Mouse (Mus musculus) brain, embryonic 18.5 days (tissue): ENCODE results near the gene Nlgn1.
"Not testable (repeated sequence)": the region's sequence is repeated elsewhere in the genome, so short reads cannot be mapped to it uniquely, and the experiment has no call there.

Experiments
- DNase-seq: peaks from one replicate; pipeline ENCODE4 v3.0.0-alpha.2; 2012; ENCODE audit warnings: low read depth, low spot score

Gene Nlgn1

GRCm38 (mm10) chr3:25645895-25646691 lies 686.2 kb downstream of the Nlgn1 start:
- DNase-seq = no peak

DNA sequence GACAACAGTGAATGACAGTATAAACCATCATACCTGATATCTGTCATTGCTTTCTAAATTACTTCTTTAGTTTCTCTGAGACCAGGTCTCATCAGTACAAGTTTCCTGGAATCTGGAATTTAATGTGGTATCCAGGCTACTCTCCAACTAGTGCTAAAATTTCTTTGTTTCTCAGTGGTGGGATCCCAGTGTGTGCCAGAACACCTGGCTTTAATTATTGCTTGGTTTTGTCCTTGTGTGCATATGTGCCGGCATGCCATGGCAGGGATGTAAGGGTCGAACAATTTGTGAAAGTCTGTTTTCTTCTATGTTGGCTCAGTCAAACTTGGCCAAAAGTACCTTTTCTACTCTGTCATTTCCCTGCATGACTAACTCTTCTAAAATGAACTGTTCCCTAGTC lies 703.1 kb downstream of the Nlgn1 start:
- no peak for DNase-seq

- no peak for DNase-seq
These were observed 725.7 kb downstream of the Nlgn1 start for GRCm38 (mm10) chr3:25606597-25606996.

- DNase-seq = peak; percentile 10
These were observed 734.7 kb downstream of the Nlgn1 start for GRCm38 (mm10) chr3:25597513-25597912.

- DNase-seq = no peak
These were observed 756.7 kb downstream of the Nlgn1 start for GRCm38 (mm10) chr3:25575526-25575925.

DNA sequence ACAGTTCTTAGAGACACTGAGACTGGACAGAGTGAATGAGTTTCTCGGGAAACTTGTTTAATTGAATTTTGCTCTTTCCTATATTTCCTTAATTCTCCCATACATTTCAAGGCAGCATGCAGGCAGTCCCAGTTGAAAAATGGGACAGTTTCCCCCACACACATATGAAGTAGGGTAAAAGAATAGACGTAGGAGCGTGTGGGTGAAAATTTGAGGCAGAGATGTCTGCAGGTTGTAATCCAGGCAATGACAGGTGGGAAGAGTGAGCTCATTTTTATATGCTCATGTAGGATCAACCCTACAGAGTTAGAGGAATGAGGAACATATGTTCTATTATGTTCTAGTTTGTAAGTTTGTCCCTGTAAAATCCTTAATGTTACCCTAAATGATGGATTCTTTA lies 757.4 kb downstream of the Nlgn1 start:
- no peak for DNase-seq

DNA sequence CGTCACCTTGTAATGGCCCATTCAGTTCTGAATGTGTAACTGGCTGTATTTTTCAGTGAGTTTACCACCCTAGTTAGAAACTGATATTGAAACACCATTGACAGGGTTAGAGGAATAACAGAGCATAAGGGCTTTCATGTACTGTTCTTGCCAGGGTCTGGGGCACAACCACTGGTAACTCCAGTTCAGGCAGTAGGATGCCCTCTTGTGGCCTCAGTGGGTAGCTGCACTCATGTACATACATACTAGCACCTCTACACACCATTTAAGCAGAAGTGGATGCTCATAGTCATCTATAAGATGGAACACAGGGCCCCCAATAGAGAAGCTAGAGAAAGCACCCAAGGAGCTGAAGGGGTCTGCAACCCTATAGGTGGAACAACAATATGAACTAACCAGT lies 773.7 kb downstream of the Nlgn1 start:
- not testable (repeated sequence) for DNase-seq

- not testable (repeated sequence) for DNase-seq
These were observed 783.2 kb downstream of the Nlgn1 start for GRCm38 (mm10) chr3:25549097-25549496.

DNA sequence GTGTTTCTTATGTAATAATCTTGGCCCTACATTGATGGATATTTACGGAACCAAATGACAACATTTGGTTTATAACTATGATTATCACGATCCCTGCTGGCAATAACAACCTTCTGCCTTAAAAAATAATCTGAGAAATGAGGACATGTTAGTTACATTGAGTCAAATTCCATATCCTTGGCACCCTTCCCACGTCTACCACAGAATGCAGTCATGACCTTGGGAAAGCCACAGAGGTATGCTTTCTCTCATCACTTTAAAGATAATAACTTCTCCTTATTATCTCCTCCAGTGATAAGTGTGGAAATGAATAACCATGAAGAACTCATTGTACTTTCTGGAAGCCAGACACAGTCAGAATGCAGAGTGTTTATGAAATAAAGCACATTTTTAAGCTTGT lies 808.0 kb downstream of the Nlgn1 start:
- DNase-seq = not testable (repeated sequence)

DNA sequence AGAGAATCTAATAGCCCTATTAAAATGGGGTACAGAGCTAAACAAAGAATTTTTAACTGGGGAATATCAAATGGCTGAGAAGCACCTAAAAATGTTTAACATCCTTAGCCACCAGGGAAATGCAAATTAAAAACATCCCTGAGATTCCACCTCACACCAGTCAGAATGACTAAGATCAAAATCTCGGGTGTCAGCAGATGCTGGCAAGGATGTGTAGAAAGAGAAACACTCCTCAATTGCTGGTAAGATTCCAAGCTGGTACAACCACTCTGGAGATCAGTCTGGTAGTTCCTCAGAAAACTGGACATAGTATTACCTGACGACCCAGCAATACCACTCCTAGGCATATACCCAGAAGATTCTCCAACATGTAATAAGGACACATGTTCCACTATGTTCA lies 869.2 kb downstream of the Nlgn1 start:
- no peak for DNase-seq

GRCm38 (mm10) chr3:25456250-25456860 lies 875.9 kb downstream of the Nlgn1 start:
- DNase-seq = no peak

DNA sequence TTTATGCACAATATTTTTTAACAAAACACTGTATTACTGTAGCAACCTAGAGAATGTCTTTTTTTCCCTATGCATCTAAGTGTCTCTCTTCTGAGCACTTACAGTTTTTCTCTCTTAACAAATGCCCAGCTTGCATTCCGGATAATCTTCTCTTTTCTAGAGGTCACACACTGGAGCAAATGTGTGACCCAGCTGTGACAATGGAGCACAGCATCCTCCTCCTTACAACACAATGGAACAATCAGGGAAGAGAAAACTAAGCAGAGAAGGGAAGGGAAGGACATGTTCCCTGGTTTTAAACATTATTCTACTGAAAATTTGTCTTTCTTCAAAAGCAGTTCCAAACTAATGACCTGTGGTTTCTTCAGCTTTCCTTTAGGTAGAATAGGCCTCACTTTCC lies 879.9 kb downstream of the Nlgn1 start:
- no peak for DNase-seq

GRCm38 (mm10) chr3:25450471-25450870 lies 881.8 kb downstream of the Nlgn1 start:
- no peak for DNase-seq

DNA sequence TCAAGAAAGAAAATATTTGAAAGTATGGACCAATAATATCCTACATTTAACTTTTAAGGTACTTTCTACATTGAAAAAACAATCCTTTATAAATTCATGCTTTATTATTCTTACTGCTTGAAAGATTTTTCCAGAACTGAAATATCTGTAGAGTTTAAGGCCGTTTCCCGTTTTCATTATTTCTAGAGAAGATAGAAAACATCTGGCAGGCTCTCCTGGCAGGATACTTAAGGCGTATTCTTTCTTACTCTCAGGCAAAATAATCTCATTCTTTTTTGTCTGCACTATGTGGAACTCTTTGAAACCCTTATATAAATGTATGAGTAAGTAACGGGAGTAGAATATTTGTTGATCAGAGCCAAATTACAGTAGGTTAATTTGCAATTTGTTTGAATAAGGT lies 882.9 kb downstream of the Nlgn1 start:
- no peak for DNase-seq

DNA sequence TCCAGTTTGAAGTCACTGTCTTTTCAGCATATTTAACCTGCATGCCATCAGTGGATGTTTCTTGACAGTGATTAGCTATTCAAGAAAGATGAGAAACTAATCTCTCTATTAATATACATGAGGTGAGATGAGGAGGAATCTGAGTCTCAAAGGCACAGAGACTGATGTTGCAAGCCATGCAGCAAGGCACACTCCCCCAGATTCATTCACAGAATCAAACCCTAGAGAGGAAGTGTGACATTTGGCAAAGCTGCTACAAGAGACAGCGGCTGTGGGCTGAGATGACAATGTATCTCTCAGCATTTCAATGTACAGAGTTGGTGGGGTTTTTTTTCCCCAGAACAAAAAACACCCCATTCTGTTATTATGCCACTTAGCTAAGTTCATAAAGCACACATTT lies 885.1 kb downstream of the Nlgn1 start:
- no peak for DNase-seq

GRCm38 (mm10) chr3:25443657-25444056 lies 888.6 kb downstream of the Nlgn1 start:
- no peak for DNase-seq

DNA sequence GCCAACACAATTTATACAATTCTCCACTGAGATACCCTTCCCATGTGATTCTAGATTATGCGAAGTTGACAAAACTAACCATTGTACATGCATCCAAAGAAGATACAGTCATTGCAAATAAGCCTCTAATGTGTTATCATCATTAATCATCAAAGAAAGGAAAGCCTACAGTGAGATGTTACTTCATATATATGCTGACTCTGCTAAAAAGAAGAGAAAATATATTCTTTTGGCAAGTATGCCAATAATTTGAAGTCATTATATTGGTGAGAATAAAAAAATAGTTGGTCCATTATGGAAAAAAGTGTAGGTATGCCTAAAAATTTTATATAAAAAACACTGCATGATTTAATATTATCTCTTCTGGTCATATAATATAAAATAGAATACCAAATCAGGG lies 889.6 kb downstream of the Nlgn1 start:
- no peak for DNase-seq

- no peak for DNase-seq
These were observed 905.3 kb downstream of the Nlgn1 start for GRCm38 (mm10) chr3:25426931-25427330.

GRCm38 (mm10) chr3:25412003-25412402 lies 920.3 kb downstream of the Nlgn1 start:
- DNase-seq = no peak
